Mouse (Mus musculus) CH12.LX (cell line): ENCODE data around the gene Arx.

Experiments used
- CTCF ChIP-seq, 2 experiments: IDR thresholded peaks in 1 of 2; conservative IDR thresholded peaks in 1 of 2; 2 replicates each; pipeline ENCODE4 v1.5.1; 2011 to 2012; ENCODE audit warnings: low read depth in 2 of 2, low read length in 2 of 2, improper control_type of control experiment in 1 of 2, inconsistent platforms in 1 of 2, mild to moderate bottlenecking in 1 of 2, moderate library complexity in 1 of 2
- HCFC1 ChIP-seq: IDR thresholded peaks from 2 replicates; pipeline ENCODE4 v1.6.1; 2012; ENCODE audit warnings: low read depth, mild to moderate bottlenecking, inconsistent platforms, low read length, improper control_type of control experiment
- MAFK ChIP-seq: IDR thresholded peaks from 2 replicates; pipeline ENCODE4 v1.6.1; 2011; ENCODE audit warnings: low read length, improper control_type of control experiment; ENCODE audit not compliant: insufficient replicate concordance
- MAX ChIP-seq: IDR thresholded peaks from 2 replicates; pipeline ENCODE4 v1.6.1; 2011; ENCODE audit warnings: low read length, improper control_type of control experiment
- POLR2A ChIP-seq: IDR thresholded peaks from 2 replicates; pipeline ENCODE4 v1.6.1; 2011; ENCODE audit warnings: low read depth, mild to moderate bottlenecking, improper control_type of control experiment, low read length
- USF1 ChIP-seq: IDR thresholded peaks from 2 replicates; pipeline ENCODE4 v1.6.1; 2014; ENCODE audit warnings: low read depth, mild to moderate bottlenecking, inconsistent platforms, low read length, improper control_type of control experiment
- USF2 ChIP-seq: conservative IDR thresholded peaks from 2 replicates; pipeline ENCODE4 v1.6.1; 2011; ENCODE audit warnings: low read depth, low read length, improper control_type of control experiment
- ZC3H11A ChIP-seq: IDR thresholded peaks from 2 replicates; pipeline ENCODE4 v1.6.1; 2012; ENCODE audit warnings: low read depth, mild to moderate bottlenecking, inconsistent platforms, low read length, improper control_type of control experiment
- ZNF384 ChIP-seq: IDR thresholded peaks from 2 replicates; pipeline ENCODE4 v1.6.1; 2012; ENCODE audit warnings: low read depth, low read length, improper control_type of control experiment, inconsistent platforms

GRCm38 (mm10) chrX:93279940-93280339 is 6.3 kb upstream of the Arx start:
- TF ChIP-seq POLR2A (no peak), ZNF384 (no peak), CTCF (conservative IDR thresholded peaks at IDR 0.05 in 1 of 2, IDR thresholded peaks at IDR 0.05 in 1 of 2; ENCODE audit: low read depth in 2 of 2, low read length in 2 of 2) (no peak), USF1 (no peak), MAX (no peak), HCFC1 (no peak), USF2 (no peak), ZC3H11A (no peak), MAFK (no peak)
